Mouse (Mus musculus) kidney, adult 2 months (tissue): Measurements from ENCODE around the gene Napepld.

Source experiments
- CTCF ChIP-seq: fragments of 200-500 bp; conservative IDR thresholded peaks from 2 replicates; pipeline ENCODE4 v1.5.1; 2011; ENCODE audit warnings: low read depth, mild to moderate bottlenecking, control low read depth, low read length, moderate library complexity, mixed read lengths; ENCODE audit not compliant: insufficient read depth, insufficient read length
- POLR2A ChIP-seq: fragments of 200-500 bp; IDR thresholded peaks from one replicate; pipeline ENCODE4 v1.6.1; 2011; ENCODE audit warnings: low read depth, low read length, control low read depth

GRCm38 (mm10) chr5:21736956-21737585 is 35.9 kb upstream of the Napepld start, which contains the start of gene Pmpcb:
- TF ChIP-seq CTCF (peak; percentile 84), POLR2A (no peak)
